Mouse (Mus musculus) embryo, embryonic 11.5 days (tissue): ENCODE measurements around the gene Tlx3.
A peak's percentile ranks its signal among the peaks of the same experiment; 100 is the strongest.

Source experiments
- DNase-seq: peaks from one replicate; pipeline ENCODE4 v3.0.0-alpha.2; 2012; ENCODE audit warnings: low read depth, low spot score

Tlx3 gene

GRCm38 (mm10) chr11:33197133-33197514 lies 6.3 kb downstream of the Tlx3 start:
- no peak for DNase-seq

- no peak for DNase-seq
These were observed 6.8 kb downstream of the Tlx3 start for GRCm38 (mm10) chr11:33196447-33197132.

- no peak for DNase-seq
These were observed 7.6 kb downstream of the Tlx3 start for GRCm38 (mm10) chr11:33195531-33196446.

GRCm38 (mm10) chr11:33195061-33195460 lies 8.3 kb downstream of the Tlx3 start:
- no peak for DNase-seq

- DNase-seq, result no peak
These were observed 9.7 kb downstream of the Tlx3 start for GRCm38 (mm10) chr11:33193695-33194094.

GRCm38 (mm10) chr11:33181804-33182203 lies 21.6 kb downstream of the Tlx3 start:
- no peak for DNase-seq

GRCm38 (mm10) chr11:33180701-33181116 lies 22.7 kb downstream of the Tlx3 start:
- no peak for DNase-seq

- DNase-seq, result no peak
These were observed 23.6 kb downstream of the Tlx3 start for GRCm38 (mm10) chr11:33179802-33180201.

- DNase-seq, result no peak
These were observed 26.7 kb downstream of the Tlx3 start for GRCm38 (mm10) chr11:33176525-33177245.

GRCm38 (mm10) chr11:33175768-33176167 lies 27.6 kb downstream of the Tlx3 start:
- DNase-seq, result no peak

GRCm38 (mm10) chr11:33170489-33170888 lies 32.9 kb downstream of the Tlx3 start:
- DNase-seq, result no peak

- DNase-seq, result peak; percentile 100
These were observed 40.3 kb downstream of the Tlx3 start, which contains the start of gene Npm1 for GRCm38 (mm10) chr11:33162998-33163506. Npm1 (minus strand) TSS chr11:33163206.

GRCm38 (mm10) chr11:33162211-33162997 lies 41.0 kb downstream of the Tlx3 start:
- DNase-seq, result no peak

GRCm38 (mm10) chr11:33159741-33160140 lies 43.6 kb downstream of the Tlx3 start:
- DNase-seq, result no peak

- no peak for DNase-seq
These were observed 45.8 kb downstream of the Tlx3 start for GRCm38 (mm10) chr11:33157453-33158196.

- no peak for DNase-seq
These were observed 46.9 kb downstream of the Tlx3 start for GRCm38 (mm10) chr11:33156436-33157015.

- no peak for DNase-seq
These were observed 48.9 kb downstream of the Tlx3 start for GRCm38 (mm10) chr11:33154459-33154858.

GRCm38 (mm10) chr11:33152997-33153396 lies 50.4 kb downstream of the Tlx3 start:
- DNase-seq, result no peak

- no peak for DNase-seq
These were observed 51.6 kb downstream of the Tlx3 start for GRCm38 (mm10) chr11:33151780-33152145.
